Mouse (Mus musculus): ENCODE results near the gene Aplf. TPM values are rescaled to one million over a fixed set of nuclear protein-coding genes. Genes with fewer than 3 reads are reported as not detected.

The Aplf gene
- polyA plus RNA-seq, 1 experiment from 2014 or later, result 12.9 TPM

GRCm38 (mm10) chr6:87615696-87616083 lies 56.3 kb downstream of the Aplf start:
- no peak overlapping the region for H3K4me3 ChIP-seq
- no peak overlapping the region for H3K27ac ChIP-seq
- H3K9me3 ChIP-seq, result no peaks in the 10 kb centered on the region
- no peaks in the 10 kb centered on the region for H3K27me3 ChIP-seq (ENCODE audit: poor library complexity, severe bottlenecking)
- peaks cover 19% of the 10 kb centered on the region; the same call in 1 of the 2 replicates for H3K4me1 ChIP-seq
- peak; percentile 10 for DNase-seq (ENCODE audit: extremely low spot score, low spot score)
- WGBS, result 90% methylated on average over 14 of the region's 14 CpGs
- H3K36me3 ChIP-seq (replicated peaks), result no peaks in the 10 kb centered on the region

- DNase-seq (ENCODE audit: extremely low spot score, low spot score), result peak; percentile 19
- H3K9me3 ChIP-seq, result no peaks in the 10 kb centered on the region
- H3K27ac ChIP-seq, result no peak overlapping the region
- H3K4me3 ChIP-seq, result no peak overlapping the region
- 67% methylated on average over 11 of the region's 11 CpGs for WGBS
- H3K4me1 ChIP-seq, result peaks cover 14% of the 10 kb centered on the region; the same call in 1 of the 2 replicates
- H3K27me3 ChIP-seq (ENCODE audit: poor library complexity, severe bottlenecking), result no peaks in the 10 kb centered on the region
- no peaks in the 10 kb centered on the region for H3K36me3 ChIP-seq (replicated peaks)
Observed at GRCm38 (mm10) chr6:87614794-87615695, 56.9 kb downstream of the Aplf start.

GRCm38 (mm10) chr6:87599825-87600224 lies 72.2 kb downstream of the Aplf start:
- H3K36me3 ChIP-seq (replicated peaks), result no peaks in the 10 kb centered on the region
- no peak overlapping the region for H3K4me3 ChIP-seq
- DNase-seq (ENCODE audit: extremely low spot score, low spot score), result peak; percentile 10
- H3K27ac ChIP-seq, result no peak overlapping the region
- peaks cover 26% of the 10 kb centered on the region for H3K4me1 ChIP-seq
- H3K27me3 ChIP-seq (ENCODE audit: poor library complexity, severe bottlenecking), result no peaks in the 10 kb centered on the region; the same call in 1 of the 2 replicates
- H3K9me3 ChIP-seq, result no peaks in the 10 kb centered on the region

- Histone ChIP-seq H3K27me3 (ENCODE audit: poor library complexity, severe bottlenecking) (no peaks in the 10 kb centered on the region; the same call in 1 of the 2 replicates), H3K4me3 (peak overlapping the region; percentile 7; the same call in 1 of the 2 replicates), H3K27ac (peak overlapping the region; percentile 62), H3K4me1 (peaks cover 26% of the 10 kb centered on the region), H3K36me3 (replicated peaks) (no peaks in the 10 kb centered on the region), H3K9me3 (no peaks in the 10 kb centered on the region)
- peak; percentile 80 for DNase-seq (ENCODE audit: extremely low spot score, low spot score)
- WGBS, result 33% methylated on average over 10 of the region's 10 CpGs
Observed at GRCm38 (mm10) chr6:87597116-87597833, 74.7 kb downstream of the Aplf start.

DNA sequence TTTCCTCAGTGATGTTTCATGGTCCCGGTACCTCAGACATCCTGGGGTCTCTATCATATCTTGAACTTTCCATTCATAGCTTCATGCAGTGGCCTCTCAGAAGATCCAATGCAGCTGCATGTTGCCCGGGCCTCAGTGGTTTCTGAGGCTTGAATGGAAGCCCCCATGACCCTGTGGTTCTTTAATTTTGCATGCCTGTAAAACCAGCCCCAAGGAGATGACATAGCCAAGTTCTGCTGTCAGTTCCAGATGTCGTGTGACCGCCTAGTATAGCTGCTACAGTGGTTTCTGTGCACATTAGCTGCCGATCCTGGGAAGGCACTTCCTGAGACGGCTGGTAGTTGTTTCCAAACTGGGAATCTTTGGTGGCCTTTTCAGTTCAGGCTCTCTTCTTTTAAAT lies 77.8 kb downstream of the Aplf start:
- H3K27ac ChIP-seq, result no peak overlapping the region
- H3K36me3 ChIP-seq (replicated peaks), result no peaks in the 10 kb centered on the region
- H3K4me1 ChIP-seq, result peaks cover 47% of the 10 kb centered on the region
- WGBS, result 84% methylated on average over 6 of the region's 6 CpGs
- no peaks in the 10 kb centered on the region for H3K9me3 ChIP-seq
- H3K4me3 ChIP-seq, result no peak overlapping the region
- peak; percentile 8 for DNase-seq (ENCODE audit: extremely low spot score, low spot score)
- H3K27me3 ChIP-seq (ENCODE audit: poor library complexity, severe bottlenecking), result peaks cover 14% of the 10 kb centered on the region

- no peaks in the 10 kb centered on the region for H3K9me3 ChIP-seq
- peak; percentile 72 for DNase-seq (ENCODE audit: extremely low spot score, low spot score)
- H3K4me3 ChIP-seq, result peak within 1 kb of the TSS; percentile 60
- under 1% methylated on average over 34 of the region's 34 CpGs for WGBS
- H3K27ac ChIP-seq, result peak within 1 kb of the TSS; percentile 83
- peaks cover 38% of the 10 kb centered on the region for H3K4me1 ChIP-seq
- H3K27me3 ChIP-seq (ENCODE audit: poor library complexity, severe bottlenecking), result peaks cover 37% of the 10 kb centered on the region
- H3K36me3 ChIP-seq (replicated peaks), result 0 out of 2 replicates have a peak, but pooled peaks cover 3% of the 10 kb centered on the region
Observed at GRCm38 (mm10) chr6:87590394-87591281, 81.4 kb downstream of the Aplf start, which contains the start of gene Prokr1. Prokr1 (minus strand) TSS chr6:87590743.

GRCm38 (mm10) chr6:87589718-87590393 lies 82.1 kb downstream of the Aplf start:
- WGBS, result 10% methylated on average over 12 of the region's 12 CpGs
- peak; percentile 27 for DNase-seq (ENCODE audit: extremely low spot score, low spot score)
- H3K4me1 ChIP-seq, result peaks cover 42% of the 10 kb centered on the region
- peak overlapping the region; percentile 60 for H3K4me3 ChIP-seq
- peaks cover 37% of the 10 kb centered on the region for H3K27me3 ChIP-seq (ENCODE audit: poor library complexity, severe bottlenecking)
- H3K9me3 ChIP-seq, result no peaks in the 10 kb centered on the region
- 0 out of 2 replicates have a peak, but pooled peaks cover 3% of the 10 kb centered on the region for H3K36me3 ChIP-seq (replicated peaks)
- H3K27ac ChIP-seq, result peak overlapping the region; percentile 83

DNA sequence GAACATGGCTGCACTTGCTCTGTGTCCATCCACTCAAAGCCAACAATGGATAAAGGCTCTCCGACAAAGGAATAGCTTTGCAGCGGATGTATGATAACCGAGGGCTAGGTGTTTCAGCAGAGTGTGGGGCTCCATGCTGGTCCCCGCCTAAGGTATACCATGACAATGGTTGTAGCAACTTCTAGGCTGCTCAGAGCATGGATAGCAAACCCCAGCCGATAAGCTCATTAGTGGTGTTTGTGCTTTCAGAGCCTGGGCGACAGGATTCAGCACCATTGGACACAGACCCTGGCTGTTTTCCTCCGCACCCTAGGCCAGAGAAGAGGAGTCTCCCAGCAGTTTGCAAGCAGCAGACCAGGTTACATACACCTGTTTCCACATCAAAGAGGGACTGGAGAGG lies 88.0 kb downstream of the Aplf start:
- DNase-seq (ENCODE audit: extremely low spot score, low spot score), result no peak
- H3K9me3 ChIP-seq, result no peaks in the 10 kb centered on the region
- H3K4me1 ChIP-seq, result peaks cover 28% of the 10 kb centered on the region
- H3K4me3 ChIP-seq, result no peak overlapping the region
- WGBS, result 83% methylated on average over 7 of the region's 7 CpGs
- peaks cover 22% of the 10 kb centered on the region for H3K27me3 ChIP-seq (ENCODE audit: poor library complexity, severe bottlenecking)
- H3K36me3 ChIP-seq (replicated peaks), result peaks cover 17% of the 10 kb centered on the region; the same call in 1 of the 2 replicates
- H3K27ac ChIP-seq, result no peak overlapping the region

GRCm38 (mm10) chr6:87583183-87583611 lies 88.8 kb downstream of the Aplf start:
- Histone ChIP-seq H3K4me3 (no peak overlapping the region), H3K9me3 (no peaks in the 10 kb centered on the region), H3K27me3 (ENCODE audit: poor library complexity, severe bottlenecking) (peaks cover 14% of the 10 kb centered on the region), H3K36me3 (replicated peaks) (peaks cover 15% of the 10 kb centered on the region; the same call in 1 of the 2 replicates), H3K27ac (no peak overlapping the region; the same call in 1 of the 2 replicates), H3K4me1 (peaks cover 26% of the 10 kb centered on the region)
- WGBS, result 100% methylated on average over 1 of the region's 1 CpGs
- no peak for DNase-seq (ENCODE audit: extremely low spot score, low spot score)

DNA sequence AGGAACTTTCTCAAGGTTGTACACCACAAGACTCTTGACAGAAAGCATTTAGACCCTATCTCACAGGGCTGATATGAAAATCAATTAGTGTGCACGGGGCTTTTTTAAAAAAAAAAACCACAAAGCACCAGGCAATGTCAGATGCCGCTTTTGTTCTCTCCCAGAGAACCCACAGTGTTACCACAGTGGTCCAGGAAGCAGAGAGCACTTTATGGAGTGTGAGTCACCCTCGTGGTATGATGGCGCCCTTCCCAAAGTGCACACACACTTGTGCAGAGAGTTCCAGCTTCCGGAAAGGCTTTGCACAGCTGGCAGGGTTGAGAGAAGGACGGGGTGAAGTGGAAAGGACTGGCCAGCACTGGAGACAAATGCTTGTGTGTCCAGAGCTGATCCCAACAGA lies 89.5 kb downstream of the Aplf start:
- peaks cover 15% of the 10 kb centered on the region; the same call in 1 of the 2 replicates for H3K36me3 ChIP-seq (replicated peaks)
- no peak for DNase-seq (ENCODE audit: extremely low spot score, low spot score)
- peaks cover 8% of the 10 kb centered on the region; the same call in 1 of the 2 replicates for H3K27me3 ChIP-seq (ENCODE audit: poor library complexity, severe bottlenecking)
- H3K4me1 ChIP-seq, result peaks cover 23% of the 10 kb centered on the region
- no peak overlapping the region for H3K4me3 ChIP-seq
- peak overlapping the region; percentile 35; the same call in 1 of the 2 replicates for H3K27ac ChIP-seq
- WGBS, result 88% methylated on average over 6 of the region's 6 CpGs
- H3K9me3 ChIP-seq, result no peaks in the 10 kb centered on the region

DNA sequence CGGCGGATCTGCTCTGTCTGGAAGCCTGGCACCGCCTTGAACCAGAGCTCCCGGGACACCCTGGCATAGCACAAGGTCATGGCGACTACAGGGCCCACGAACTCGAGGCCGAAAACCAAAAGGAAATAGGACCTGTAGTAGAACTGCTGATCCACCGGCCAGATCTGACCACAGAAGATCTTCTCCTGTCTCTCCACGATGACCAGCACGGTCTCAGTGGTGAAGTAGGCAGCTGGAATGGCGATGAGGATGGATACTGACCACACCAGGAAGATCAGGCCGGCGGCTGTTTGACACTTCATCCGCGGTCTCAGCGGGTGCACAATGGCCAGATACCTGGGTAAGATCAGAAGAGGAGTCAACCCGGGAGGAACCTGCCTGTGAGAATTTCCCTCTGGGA lies 90.4 kb downstream of the Aplf start:
- Histone ChIP-seq H3K27me3 (ENCODE audit: poor library complexity, severe bottlenecking) (no peaks in the 10 kb centered on the region), H3K27ac (no peak overlapping the region), H3K4me3 (no peak overlapping the region), H3K36me3 (replicated peaks) (peaks cover 15% of the 10 kb centered on the region; the same call in 1 of the 2 replicates), H3K9me3 (no peaks in the 10 kb centered on the region), H3K4me1 (peaks cover 19% of the 10 kb centered on the region)
- 92% methylated on average over 18 of the region's 18 CpGs for WGBS
- no peak for DNase-seq (ENCODE audit: extremely low spot score, low spot score)

Measured in forebrain, embryonic 10.5 days (tissue).